Mouse (Mus musculus) stomach, embryonic 15.5 days (tissue): ENCODE data around the gene Dusp8. TPM values are rescaled to one million over a fixed set of nuclear protein-coding genes. Genes with fewer than 3 reads are reported as not detected.
"Not testable (repeated sequence)": the region's sequence is repeated elsewhere in the genome, so short reads cannot be mapped to it uniquely, and the experiment has no call there.

Experiments
- ATAC-seq: fragments of 200-750 bp; cut with Nextera tagmentation; 2 replicates; pipeline ENCODE4 v1.8.0; 2017; ENCODE audit warnings: low read depth, moderate number of reproducible peaks, moderate TSS enrichment; ENCODE audit not compliant: insufficient read depth, low FRiP score
- H3K27ac ChIP-seq: fragments of 300-500 bp; sonication (generic); 2 replicates; pipeline ENCODE4 v1.5.1; 2015; ENCODE audit warnings: mild to moderate bottlenecking, inconsistent platforms
- H3K27me3 ChIP-seq: fragments of 300-500 bp; sonication (generic); replicated peaks from 2 replicates; pipeline ENCODE4 v1.6.1; 2015; ENCODE audit warnings: inconsistent platforms
- H3K36me3 ChIP-seq: fragments of 300-500 bp; sonication (generic); 2 replicates; pipeline ENCODE4 v1.6.1; 2015; ENCODE audit warnings: inconsistent platforms
- H3K4me1 ChIP-seq: fragments of 300-500 bp; sonication (generic); 2 replicates; pipeline ENCODE4 v1.6.1; 2015; ENCODE audit warnings: inconsistent platforms
- H3K4me2 ChIP-seq: fragments of 300-500 bp; sonication (generic); 2 replicates; pipeline ENCODE4 v1.6.1; 2015; ENCODE audit warnings: mild to moderate bottlenecking, inconsistent platforms
- H3K4me3 ChIP-seq: fragments of 300-500 bp; sonication (generic); replicated peaks from 2 replicates; pipeline ENCODE4 v1.5.1; 2015; ENCODE audit warnings: inconsistent platforms
- H3K9ac ChIP-seq: fragments of 300-500 bp; sonication (generic); 2 replicates; pipeline ENCODE4 v1.6.1; 2015; ENCODE audit warnings: inconsistent platforms
- H3K9me3 ChIP-seq: fragments of 300-500 bp; sonication (generic); 2 replicates; pipeline ENCODE4 v1.6.1; 2016; ENCODE audit warnings: inconsistent platforms
- WGBS: fragments of 180-500 bp; shearing (Covaris S2); methylation state at CpG from one replicate; pipeline ENCODE4 v1.1.7; 2015; 5-methylcytosine and 5-hydroxymethylcytosine counted together
- polyA plus RNA-seq: library from polyadenylated mRNA; unstranded; fragments of >200 nt; fragmentation: Nextera tagmentation; extraction: Ambion mirVana; gene quantifications from 2 replicates; pipeline ENCODE4 v1.2.1, GENCODE M21; 2015

The Dusp8 gene
- 5.9 and 7.4 TPM in 2 replicates for polyA plus RNA-seq

DNA sequence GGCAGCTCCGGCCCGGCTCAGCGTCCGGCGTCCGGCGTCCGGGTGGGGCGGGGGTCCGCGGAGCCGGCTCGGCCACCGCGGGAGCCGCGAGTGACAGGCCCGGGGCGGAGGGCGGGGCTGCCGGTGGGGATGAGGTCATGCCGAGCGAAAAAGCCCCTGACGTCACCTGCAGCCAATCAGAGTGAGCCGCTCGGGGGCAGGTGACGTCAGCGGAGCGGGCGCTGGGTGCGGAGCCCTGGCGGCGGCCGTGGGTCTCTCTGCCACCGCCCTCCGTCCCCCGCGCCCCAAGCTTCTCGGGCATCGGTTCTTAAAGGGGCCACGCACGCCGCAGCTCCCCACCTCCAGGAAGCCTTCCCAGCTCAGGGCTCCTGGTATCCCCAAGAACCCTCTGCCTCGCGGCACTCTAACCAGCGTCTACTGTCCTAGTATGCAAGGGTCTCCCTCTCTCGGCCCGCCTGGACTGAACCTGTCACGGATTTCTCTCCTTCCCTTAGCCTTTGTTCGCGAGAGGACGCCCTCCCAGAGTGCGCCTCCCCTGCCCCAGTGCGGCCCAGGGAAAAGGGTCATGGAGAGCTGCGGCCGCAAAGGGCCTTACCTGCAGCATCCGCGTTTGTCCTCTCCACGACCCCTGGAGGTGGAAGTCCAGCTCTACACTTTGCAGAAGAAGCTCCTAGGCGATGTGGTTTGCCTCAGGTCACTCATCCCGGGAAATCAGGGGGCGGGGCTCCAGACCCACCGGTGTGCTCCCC, at the start of gene Dusp8:
Gene Dusp8, minus strand, starts transcription at position 661 of the 749 bp plus-strand sequence.
- under 1% methylated on average over 60 of the region's 63 CpGs for WGBS
- ATAC-seq: peak; percentile 87
- Histone ChIP-seq H3K27me3 (peaks cover 57% of the 10 kb centered on the region), H3K4me1 (peaks cover 15% of the 10 kb centered on the region), H3K9ac (peak within 1 kb of the TSS; percentile 73), H3K9me3 (no peaks in the 10 kb centered on the region), H3K4me3 (peak within 1 kb of the TSS; percentile 70), H3K4me2 (peak within 1 kb of the TSS; percentile 99), H3K27ac (peak within 1 kb of the TSS; percentile 44; the same call in 1 of the 2 replicates), H3K36me3 (no peaks in the 10 kb centered on the region)

DNA sequence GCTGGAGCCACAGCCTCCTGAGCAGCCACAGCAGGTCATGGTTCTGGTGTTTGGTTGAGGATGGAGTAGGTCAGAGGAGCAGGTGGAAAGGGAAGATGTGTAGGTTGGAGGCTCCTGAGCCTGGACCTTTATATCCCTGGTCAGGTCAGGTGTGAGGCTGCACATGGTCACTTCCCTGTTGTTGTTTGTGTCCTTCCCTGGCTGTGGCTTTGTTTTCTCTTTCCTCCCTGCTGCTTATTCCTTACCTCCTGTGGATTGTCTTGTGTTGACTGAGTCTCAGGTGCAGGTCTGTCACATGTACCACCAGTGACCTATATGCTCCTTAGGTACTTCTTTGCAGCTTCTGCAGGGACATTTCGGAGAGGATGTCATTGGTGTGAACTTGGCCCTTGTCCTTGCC, 48.9 kb upstream of the Dusp8 start, which contains the start of gene Gm45337:
Gene Gm45337, minus strand, starts transcription at position 101 of the 400 bp plus-strand sequence.
- Histone ChIP-seq H3K4me2 (no peak within 1 kb of the TSS), H3K36me3 (no peaks in the 10 kb centered on the region), H3K9ac (no peak within 1 kb of the TSS), H3K27me3 (no peaks in the 10 kb centered on the region), H3K27ac (no peak within 1 kb of the TSS), H3K4me1 (no peaks in the 10 kb centered on the region), H3K4me3 (no peak within 1 kb of the TSS), H3K9me3 (no peaks in the 10 kb centered on the region)
- 67% methylated on average over 1 of the region's 1 CpGs for WGBS
- ATAC-seq: no peak

DNA sequence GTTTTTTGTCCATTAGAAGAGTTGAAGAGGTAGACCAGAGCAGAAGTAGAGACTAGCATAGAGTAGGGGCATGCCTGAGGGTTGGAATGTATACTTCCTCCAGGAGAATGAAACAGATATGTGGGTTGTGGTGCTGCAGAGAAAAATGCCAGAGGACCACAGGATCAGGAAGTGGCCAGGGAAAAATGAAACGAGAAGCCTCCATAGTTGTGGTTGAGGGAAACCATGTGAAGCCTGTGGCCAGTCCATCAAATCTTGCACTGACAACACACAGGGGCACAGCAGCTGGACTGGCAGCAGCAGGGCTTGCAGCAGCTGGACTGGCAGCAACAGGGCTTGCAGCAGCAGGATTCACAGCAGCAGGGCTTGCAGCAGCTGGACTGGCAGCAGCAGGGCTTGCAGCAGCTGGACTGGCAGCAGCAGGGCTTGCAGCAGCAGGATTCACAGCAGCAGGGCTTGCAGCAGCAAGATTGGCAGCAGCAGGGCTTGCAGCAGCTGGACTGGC, 47.9 kb upstream of the Dusp8 start:
- not testable (repeated sequence) for H3K4me1 ChIP-seq, H3K4me3 ChIP-seq, ATAC-seq, H3K4me2 ChIP-seq, H3K9ac ChIP-seq, H3K27me3 ChIP-seq, H3K36me3 ChIP-seq, H3K9me3 ChIP-seq, H3K27ac ChIP-seq
- WGBS: 41% methylated on average over 1 of the region's 1 CpGs

DNA sequence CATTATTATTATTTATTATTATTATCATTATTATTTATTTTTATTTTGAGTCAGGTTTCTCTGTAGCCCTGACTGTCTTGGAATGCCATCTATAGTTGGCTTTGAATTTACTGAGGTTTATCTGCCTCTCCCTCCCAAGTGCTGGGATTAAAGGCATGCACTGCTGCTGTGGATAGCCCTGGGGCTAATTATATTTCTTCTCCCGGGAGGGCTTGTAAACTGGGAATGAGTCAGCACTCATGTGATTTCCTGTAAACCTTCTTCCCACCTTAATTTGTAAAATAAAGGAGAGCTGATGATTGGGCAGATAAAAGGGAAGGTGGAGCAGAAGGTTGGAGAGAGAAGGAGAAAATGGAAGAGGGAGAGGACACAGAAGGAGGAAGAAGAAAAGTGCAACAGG, 45.1 kb upstream of the Dusp8 start:
- Histone ChIP-seq H3K9ac (no peak overlapping the region), H3K4me3 (no peak overlapping the region), H3K4me2 (no peak overlapping the region), H3K4me1 (no peaks in the 10 kb centered on the region), H3K27ac (no peak overlapping the region), H3K27me3 (no peaks in the 10 kb centered on the region), H3K36me3 (no peaks in the 10 kb centered on the region), H3K9me3 (no peaks in the 10 kb centered on the region)
- WGBS: 30% methylated on average over 1 of the region's 1 CpGs
- ATAC-seq: no peak

DNA sequence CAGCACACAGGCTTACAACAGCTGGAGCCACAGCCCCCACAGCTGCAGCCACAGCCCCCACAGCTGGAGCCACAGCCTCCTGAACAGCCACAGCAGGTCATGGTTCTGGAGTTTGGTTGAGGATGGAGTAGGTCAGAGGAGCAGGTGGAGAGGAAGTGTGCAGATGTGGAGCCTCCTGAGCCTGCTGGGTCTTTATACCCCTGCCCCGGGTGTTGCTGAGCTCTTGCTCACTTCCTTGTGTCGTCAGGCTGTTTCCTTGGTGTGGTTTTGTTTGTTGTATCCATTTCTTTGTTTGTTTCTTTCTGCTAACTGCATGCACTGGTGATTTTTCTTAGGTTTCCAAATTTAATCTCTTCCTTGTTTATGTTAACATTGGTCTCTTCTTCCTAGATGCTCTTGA, 40.3 kb upstream of the Dusp8 start, which contains the start of gene Gm39115:
Gene Gm39115, minus strand, starts transcription at position 101 of the 400 bp plus-strand sequence.
- H3K9me3 ChIP-seq, H3K9ac ChIP-seq, H3K27ac ChIP-seq, H3K4me3 ChIP-seq, H3K4me2 ChIP-seq, H3K36me3 ChIP-seq, H3K27me3 ChIP-seq, H3K4me1 ChIP-seq, ATAC-seq: not testable (repeated sequence)
- WGBS: 46% methylated on average over 2 of the region's 2 CpGs

DNA sequence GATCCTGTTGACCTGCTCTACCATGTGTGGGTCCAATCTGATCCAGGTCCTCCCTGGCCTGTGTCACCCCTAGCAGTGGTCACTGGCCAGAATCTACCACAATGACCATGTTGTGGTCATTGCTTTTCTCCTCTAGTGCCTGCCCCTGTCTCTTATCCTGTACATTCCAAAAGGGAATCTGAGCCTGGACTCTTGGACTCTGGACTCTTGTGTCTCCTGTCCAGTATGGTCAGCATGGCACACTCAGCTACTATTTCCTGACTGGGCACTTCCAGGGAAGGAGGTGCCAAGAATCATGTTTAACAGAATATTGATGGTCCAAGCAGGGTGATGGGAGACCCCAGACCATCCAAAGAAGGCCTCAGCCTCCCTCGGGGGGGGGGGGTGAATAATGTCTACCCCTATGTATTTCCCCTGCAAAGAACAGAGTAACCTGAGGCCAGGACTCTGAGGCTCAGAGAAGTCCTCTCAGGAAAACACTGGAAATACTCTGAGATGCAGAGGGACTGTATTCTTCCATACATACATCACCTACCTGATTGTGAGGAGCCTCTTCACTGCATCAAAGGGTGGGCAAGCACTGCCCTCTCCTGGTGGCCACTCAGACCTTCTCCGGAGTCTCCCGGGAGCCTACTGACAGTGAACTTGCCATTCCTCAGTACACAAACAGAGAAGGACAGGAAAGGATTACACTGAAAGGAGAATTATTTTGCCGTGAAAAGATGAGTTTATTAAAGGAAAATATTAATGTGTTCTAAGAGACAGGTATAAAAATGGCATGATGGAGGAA, 38.8 kb upstream of the Dusp8 start:
- Histone ChIP-seq H3K27ac (no peak overlapping the region), H3K9ac (no peak overlapping the region), H3K4me2 (no peak overlapping the region), H3K4me3 (no peak overlapping the region), H3K9me3 (no peaks in the 10 kb centered on the region), H3K4me1 (no peaks in the 10 kb centered on the region), H3K36me3 (no peaks in the 10 kb centered on the region), H3K27me3 (no peaks in the 10 kb centered on the region)
- ATAC-seq: no peak
- 44% methylated on average over 4 of the region's 4 CpGs for whole genome bisulfite sequencing

DNA sequence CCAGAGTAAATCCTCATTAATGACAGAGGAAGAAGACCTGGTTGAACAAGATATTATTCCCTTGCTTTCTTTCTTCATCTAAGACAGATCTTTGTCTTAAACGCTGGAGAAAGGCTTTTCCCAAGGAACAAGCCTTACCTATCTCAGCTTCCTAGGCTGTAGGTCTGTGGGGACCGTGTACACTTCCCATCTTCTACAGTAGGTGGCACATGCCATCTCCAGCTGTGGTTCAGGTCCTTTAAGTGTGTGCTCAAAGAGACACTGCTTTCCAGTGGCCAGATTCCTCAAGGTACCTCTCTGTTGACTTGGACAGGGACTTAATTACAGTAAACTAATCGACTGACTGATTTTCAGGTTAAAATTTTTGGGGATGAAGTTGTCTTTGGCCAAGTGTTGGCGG, 33.2 kb upstream of the Dusp8 start:
- 60% methylated on average over 4 of the region's 4 CpGs for WGBS
- Histone ChIP-seq H3K27me3 (no peaks in the 10 kb centered on the region), H3K27ac (no peak overlapping the region), H3K9ac (no peak overlapping the region), H3K4me1 (no peaks in the 10 kb centered on the region), H3K4me2 (no peak overlapping the region), H3K4me3 (no peak overlapping the region), H3K36me3 (no peaks in the 10 kb centered on the region), H3K9me3 (no peaks in the 10 kb centered on the region)
- no peak for ATAC-seq

- H3K9me3 ChIP-seq, H3K4me3 ChIP-seq, ATAC-seq, H3K9ac ChIP-seq, H3K4me2 ChIP-seq, H3K4me1 ChIP-seq, H3K36me3 ChIP-seq, H3K27ac ChIP-seq, H3K27me3 ChIP-seq: not testable (repeated sequence)
- WGBS: 61% methylated on average over 1 of the region's 1 CpGs
These were observed 25.0 kb upstream of the Dusp8 start, which contains the start of gene Gm45618 for GRCm38 (mm10) chr7:142120629-142121028. TSS of gene Gm45618 (minus strand) at chr7:142120729.

DNA sequence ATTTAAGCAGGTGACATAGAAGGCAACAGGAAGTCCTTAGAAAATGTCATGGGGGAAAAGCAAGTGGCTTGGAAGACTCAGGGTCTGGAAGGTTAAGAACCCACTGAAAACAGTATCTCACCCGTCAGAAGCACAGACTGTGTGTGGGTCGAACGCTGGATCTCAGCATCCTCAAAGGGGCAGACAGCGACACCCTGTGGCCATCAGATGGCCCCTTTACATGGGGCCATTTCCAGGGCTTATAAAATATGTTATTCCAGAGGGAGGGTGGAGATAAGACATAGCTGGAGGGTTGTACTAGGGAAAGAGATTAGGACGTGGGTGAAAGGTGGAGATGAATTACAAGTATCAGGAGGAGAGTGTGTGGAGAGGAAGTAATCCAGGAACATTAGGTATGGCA, 24.0 kb upstream of the Dusp8 start:
- no peak for ATAC-seq

DNA sequence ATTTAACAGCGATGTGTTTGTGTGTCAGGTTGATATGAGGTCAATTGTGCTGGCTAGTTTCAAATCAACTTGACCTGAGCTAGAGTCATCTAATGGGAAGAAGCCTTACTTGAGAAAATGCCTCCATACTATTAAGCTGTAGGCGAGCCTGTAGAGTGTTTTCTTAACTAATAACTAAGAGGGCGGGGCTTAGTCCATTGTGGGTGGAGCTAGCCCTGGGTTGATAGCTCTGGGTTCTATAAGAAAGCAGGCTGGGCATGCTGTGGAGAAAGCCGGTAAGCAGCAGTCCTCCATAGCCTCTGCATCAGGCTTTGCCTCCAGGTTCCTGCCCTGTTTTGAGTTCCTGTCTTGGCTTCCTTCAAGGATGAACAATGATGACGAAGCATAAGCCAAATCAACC, 9.1 kb upstream of the Dusp8 start:
- Histone ChIP-seq H3K9me3 (no peaks in the 10 kb centered on the region), H3K9ac (no peak overlapping the region), H3K4me2 (no peak overlapping the region), H3K36me3 (no peaks in the 10 kb centered on the region), H3K4me1 (no peaks in the 10 kb centered on the region), H3K27me3 (no peaks in the 10 kb centered on the region), H3K4me3 (no peak overlapping the region), H3K27ac (no peak overlapping the region)
- ATAC-seq: no peak
- WGBS: 53% methylated on average over 5 of the region's 5 CpGs

More for the DNA sequence above, 24.0 kb upstream of the Dusp8 start:
- H3K9me3 ChIP-seq: no peaks in the 10 kb centered on the region
- H3K36me3 ChIP-seq: no peaks in the 10 kb centered on the region
- 22% methylated on average over 5 of the region's 5 CpGs for WGBS
- no peak overlapping the region for H3K27ac ChIP-seq
- H3K4me2 ChIP-seq: no peak overlapping the region
- H3K9ac ChIP-seq: no peak overlapping the region
- H3K27me3 ChIP-seq: no peaks in the 10 kb centered on the region
- H3K4me3 ChIP-seq: no peak overlapping the region
- no peaks in the 10 kb centered on the region for H3K4me1 ChIP-seq

DNA sequence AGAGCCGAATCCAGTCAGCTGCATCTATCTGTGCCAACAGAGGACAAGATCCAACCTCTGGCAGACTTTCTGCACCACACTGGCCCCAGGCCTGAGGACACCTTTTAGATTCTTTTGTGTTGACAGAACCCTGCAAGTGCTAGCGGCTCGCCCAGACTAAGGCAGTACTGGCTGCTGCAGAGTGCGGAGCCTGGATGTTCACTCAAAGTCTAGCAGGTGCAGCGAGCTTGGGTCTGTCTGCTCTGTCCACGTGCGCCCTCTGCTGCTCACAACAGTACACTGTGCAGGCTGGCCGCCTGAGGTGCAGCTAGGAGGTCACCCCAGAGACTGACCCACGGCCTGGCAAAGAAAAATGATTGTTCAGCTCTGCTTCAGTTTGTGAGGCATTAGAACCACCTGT, 2.1 kb upstream of the Dusp8 start:
- ATAC-seq: peak; percentile 59
- Histone ChIP-seq H3K4me1 (peaks cover 15% of the 10 kb centered on the region), H3K9me3 (no peaks in the 10 kb centered on the region), H3K36me3 (no peaks in the 10 kb centered on the region), H3K9ac (no peak overlapping the region), H3K4me2 (no peak overlapping the region), H3K4me3 (no peak overlapping the region), H3K27ac (no peak overlapping the region), H3K27me3 (peaks cover 44% of the 10 kb centered on the region)
- 7% methylated on average over 9 of the region's 9 CpGs for WGBS

- WGBS: 69% methylated on average over 4 of the region's 4 CpGs
- Histone ChIP-seq H3K27me3 (peaks cover 53% of the 10 kb centered on the region), H3K4me1 (peaks cover 15% of the 10 kb centered on the region), H3K4me3 (no peak overlapping the region), H3K4me2 (no peak overlapping the region), H3K36me3 (no peaks in the 10 kb centered on the region), H3K9me3 (no peaks in the 10 kb centered on the region), H3K9ac (no peak overlapping the region), H3K27ac (no peak overlapping the region)
- ATAC-seq: no peak
These were observed 1.1 kb upstream of the Dusp8 start for GRCm38 (mm10) chr7:142096701-142097100.
